Mouse (Mus musculus) regulatory T cell (primary cell): ENCODE measurements at regions not wholly inside any gene's neighbourhood (a gene's known extent, or its start where the extent isn't known, plus 50 kb on each side); places are given as distances from the start of the nearest gene placed in this dataset.

ENCODE experiments used
- in situ Hi-C: fragments of 300-600 bp; cut with MboI, MseI; formaldehyde crosslinking; loops from one replicate; pipeline ENCODE4 v1.15.1; 2025; ENCODE audit warnings: high pct_unique_total_duplicates

GRCm38 (mm10) chr12:51024057-51024743 is 323.7 kb upstream of the G2e3 start:
- in situ Hi-C loops: no loop called here

- in situ Hi-C loops: no loop called here
Measured at GRCm38 (mm10) chr12:51018185-51018584, 329.7 kb upstream of the G2e3 start.

GRCm38 (mm10) chr12:51016081-51016480 is 331.8 kb upstream of the G2e3 start:
- in situ Hi-C loops: no loop called here

DNA sequence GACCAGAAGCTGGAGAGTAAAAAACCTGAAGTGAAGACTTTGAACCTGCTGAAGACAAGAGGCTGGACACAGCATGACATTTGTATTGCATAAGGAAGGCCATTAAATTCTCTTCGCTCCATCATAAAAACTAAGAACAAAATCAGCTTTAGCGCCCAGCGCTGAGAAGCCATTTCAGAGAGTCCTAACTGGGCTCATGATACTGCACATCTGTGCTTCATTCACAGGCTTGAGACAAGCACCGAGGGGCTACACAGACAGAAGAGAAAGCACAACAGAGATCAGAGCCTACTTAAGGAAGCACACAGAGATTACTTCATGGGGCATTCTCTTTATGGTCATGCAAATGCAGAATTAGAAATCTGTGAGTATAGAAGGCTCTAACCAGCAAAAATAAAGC is 338.2 kb upstream of the G2e3 start:
- in situ Hi-C loops: no loop called here

DNA sequence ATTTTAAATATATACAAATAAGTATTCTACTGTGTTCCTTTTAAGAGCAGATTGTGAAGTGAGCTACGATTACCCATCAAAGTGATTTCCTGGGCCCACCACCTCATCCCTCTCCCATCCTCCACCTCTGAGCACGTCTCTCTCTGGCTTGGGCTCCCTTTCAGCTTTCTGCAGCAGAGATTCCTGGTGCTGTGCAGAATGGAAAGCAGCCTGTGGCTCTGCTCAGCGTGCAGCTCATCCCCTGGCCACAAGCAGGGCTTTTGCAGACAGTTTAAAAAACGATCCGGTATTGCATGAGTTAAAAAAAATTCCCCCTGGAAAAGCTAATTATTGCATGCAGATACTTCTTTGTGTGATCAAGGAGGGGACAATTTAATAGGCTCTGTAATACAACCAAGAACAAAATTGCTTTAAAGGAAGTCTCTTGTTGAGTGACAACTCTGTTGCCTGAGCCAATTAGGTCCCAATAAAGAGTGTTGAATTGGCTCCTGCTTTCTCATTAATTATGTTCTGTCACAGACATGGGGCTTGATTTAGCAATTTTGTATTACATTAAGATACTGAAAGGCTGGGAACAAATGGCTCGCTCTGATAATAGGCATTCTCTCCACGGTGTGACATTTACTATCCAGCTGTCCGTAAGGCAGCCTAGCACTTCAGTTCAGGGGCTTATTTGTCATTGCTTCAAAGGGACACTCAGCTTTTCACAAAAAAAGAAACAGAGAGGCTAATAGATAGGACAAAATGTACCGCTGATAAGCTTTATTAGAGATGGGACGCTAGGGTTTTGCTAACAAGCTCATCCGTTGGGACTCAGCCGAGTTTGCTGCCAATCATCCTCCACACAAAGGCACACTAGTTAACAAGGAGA is 345.9 kb upstream of the G2e3 start:
- in situ Hi-C loops: no loop called here

GRCm38 (mm10) chr12:51001096-51001495 is 346.8 kb upstream of the G2e3 start:
- in situ Hi-C loops: no loop called here

DNA sequence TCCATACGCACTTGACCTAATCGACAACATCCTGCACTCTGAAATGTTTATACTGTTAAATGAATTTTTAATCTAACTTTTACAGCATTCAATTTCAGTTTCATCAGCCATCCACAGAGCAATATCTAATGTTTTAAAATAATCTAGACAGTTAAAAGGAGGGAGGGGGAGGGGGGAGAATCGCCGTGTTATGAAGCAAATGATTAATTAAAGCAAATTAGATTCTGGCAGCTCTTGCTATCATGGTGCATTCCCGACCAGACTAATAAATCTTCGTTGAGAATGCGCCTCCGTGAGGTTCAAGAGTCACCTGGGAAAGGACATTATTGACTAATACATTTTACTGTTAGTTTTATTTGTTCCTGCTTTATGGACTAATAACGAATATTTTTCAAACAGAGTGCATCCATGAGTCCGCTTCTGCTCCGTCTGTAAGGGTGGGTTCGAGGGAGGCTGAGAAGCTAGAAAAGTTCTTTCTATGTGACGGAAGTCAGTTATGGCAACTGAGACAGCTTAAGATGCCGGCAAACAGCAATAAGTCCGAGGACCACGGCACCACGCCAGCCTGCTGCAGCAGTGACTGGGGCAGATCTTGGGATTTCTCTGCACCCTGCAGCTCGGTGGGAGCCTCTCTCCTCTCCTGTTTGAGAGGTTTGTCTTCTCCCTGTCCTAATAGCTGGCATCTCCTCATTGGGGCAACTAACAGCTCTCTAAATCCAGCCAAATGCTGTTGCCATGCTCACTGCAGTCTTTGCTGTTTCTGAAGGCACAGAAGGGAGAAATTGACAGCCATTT is 347.4 kb upstream of the G2e3 start:
- in situ Hi-C loops: no loop called here

DNA sequence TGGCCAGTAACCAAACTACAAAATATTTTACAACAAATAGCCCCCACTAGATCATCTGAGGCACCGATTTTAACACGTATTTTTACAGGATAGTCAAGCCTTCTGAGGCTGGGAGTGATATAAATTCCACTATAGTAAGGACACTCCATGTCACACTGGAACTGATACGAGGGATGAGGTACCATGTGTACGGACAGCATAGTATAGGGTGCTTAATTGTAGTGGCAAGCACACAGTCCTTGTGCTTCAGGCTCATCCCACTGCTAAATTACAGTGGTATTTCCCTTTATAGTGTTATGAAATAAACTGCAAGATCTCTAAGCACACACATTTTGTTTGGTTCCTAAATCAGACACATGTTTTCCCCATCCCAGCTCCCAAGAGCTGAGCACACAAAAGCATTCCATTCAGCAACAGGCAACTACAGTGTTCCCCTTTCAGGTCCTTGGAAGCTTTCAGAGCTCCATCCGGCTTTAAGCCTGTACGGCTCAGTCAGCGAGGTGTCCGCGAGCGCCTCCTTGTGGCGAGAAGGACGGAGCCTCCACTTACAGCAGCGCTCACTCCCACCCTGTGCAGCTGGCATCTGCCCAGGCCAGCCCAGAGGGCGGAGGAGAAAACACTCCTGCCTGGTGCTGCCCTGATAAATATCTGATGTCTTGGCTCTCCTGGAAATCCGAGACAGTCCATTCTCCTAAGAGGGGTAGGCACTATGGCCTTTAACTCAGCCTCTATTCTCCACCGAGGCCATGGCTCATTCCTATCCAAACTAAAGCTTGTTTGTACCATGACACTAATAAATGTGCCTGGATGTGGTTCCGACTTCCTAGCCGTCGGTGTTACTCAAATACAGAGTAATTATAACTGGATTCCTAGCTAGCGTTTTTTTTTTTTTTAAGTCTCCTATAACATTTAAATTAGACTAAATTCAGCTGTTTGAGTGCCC is 348.3 kb upstream of the G2e3 start:
- in situ Hi-C loops: no loop called here

- in situ Hi-C loops: no loop called here
Measured at GRCm38 (mm10) chr12:50995664-50996063, 346.8 kb upstream of the Prkd1 start.

DNA sequence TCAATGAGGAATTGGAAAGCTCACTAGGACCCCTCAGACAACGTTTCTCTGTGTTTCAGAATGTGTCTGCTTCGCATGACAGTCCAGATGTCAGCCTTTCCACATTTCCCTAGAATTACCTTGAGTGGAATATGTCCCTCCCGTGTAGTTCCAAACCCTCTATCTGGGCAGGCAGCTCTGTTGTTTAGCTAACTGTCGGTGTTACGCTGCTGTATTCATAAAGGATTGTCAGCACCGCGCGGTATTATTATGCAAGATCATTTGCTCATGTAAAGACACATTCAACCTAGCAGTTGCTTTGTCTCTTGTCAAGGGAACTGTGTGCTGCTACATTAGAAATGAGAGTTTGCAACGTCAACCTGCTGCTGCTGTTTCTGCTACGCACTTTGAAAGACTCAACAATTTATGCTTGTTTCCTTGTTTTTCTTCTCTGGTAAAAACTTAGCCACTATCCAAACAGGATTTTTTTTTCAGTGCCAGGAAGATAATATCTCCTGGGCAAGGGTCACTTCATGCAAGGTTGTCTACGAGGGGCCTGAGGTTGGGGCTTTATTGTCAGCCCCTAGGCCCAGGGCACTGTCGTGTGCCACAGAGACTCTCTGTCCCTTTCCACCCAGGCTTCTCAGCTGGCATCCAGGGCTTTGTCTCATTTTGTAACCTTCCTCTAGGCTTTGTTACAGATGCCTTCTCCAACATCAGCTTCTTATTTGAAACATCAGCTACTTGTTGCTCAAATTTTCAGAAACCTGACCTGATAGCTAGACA is 340.8 kb upstream of the Prkd1 start:
- in situ Hi-C loops: no loop called here

DNA sequence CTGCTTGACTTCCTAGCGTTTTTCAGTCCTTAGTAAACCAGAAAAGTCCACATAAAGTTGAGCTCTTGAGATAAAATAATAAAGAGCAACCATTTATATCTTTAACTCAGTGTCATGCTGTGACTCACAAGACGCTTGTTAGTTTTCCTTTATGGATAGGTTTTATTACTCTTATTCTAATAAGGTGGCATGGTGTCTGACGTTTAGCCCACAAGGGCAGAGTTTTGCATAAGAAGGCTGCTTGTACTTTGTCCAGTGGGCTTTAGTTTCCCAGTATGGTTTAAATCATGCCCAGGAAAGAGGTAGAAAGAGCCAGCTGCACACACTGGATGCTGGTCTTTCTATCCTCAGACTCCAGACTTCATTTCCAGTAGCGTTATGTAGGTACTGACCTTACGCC is 332.4 kb upstream of the Prkd1 start:
- in situ Hi-C loops: no loop called here

- in situ Hi-C loops: no loop called here
Measured at GRCm38 (mm10) chr12:50980800-50981199, 331.9 kb upstream of the Prkd1 start.

DNA sequence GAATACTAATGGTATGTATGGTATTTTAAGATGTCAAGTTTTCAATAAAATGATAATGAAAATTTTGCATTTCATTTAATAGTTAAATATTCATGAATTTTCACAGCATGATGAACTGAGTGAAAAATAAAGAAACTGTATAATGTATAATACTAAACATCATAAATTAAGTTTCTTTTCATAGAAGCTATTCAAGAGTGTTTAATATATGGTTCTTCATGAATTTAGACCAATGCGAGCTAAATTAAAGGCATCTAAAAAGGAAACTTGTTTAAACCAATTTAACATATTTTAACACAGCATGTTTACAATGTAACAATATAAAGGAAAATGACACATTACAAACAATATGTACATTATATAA is 321.8 kb upstream of the Prkd1 start:
- in situ Hi-C loops: no loop called here

DNA sequence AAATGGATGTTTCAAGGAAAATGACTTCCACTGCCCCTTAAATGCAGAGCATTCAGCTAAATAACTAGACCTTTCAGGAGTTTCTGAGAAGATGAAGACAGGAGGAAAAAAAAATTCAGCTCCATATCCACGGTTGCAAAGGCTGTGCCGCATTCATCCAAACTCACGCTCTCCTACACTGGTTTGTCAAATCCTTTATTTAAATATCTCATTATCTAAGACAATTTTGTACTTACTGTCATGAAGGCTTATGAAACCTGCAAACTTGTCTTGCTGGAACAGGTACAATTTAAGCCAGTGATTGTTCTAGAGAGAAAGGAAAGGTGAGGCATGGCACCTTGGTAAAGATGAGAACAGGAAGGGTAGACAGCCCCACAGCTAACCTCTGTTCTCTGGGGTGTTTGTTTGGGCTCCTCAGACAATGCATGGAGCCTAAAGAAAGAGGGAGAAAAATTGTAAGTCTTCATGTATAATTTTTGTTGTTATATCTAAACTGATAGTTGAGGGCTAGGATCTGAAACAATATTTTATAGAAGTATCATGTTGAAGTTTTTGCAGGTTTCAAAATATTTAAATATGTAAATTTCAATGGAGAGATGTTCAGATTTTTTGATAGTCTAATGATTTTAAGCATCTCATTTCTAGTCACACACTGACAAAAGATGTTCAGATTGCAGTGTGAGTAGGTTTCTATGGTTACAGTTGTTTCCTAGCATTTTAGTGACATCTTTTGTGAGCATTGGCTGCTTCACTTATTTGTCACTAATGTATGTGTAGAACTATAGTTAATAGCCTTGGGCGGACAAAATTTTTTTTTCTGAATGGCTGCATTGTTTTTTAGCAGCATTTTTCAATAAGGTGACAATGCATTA is 321.2 kb upstream of the Prkd1 start:
- in situ Hi-C loops: no loop called here

GRCm38 (mm10) chr12:50969402-50969801 is 320.5 kb upstream of the Prkd1 start:
- in situ Hi-C loops: no loop called here

- in situ Hi-C loops: no loop called here
Measured at GRCm38 (mm10) chr12:50967168-50967810, 318.4 kb upstream of the Prkd1 start.

GRCm38 (mm10) chr12:50953971-50954370 is 305.1 kb upstream of the Prkd1 start:
- in situ Hi-C loops: no loop called here

DNA sequence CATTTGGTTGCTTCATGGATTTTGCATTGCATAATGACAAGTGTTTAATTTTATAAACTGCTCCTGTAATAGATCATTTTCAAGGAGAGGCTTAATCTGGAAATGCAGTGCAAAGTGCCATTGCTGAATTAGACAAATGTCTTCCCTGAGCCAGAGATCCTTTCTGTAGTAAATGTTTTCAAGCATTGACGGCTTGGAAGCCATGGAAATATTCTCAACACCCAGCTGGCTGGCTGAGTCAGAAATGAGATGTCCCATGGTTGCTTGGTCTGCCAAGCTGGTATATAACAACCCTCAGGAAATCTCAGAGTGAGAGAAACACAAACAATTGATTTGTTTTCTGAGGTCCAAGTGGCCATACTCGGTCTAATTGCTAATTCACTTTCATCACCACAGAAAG is 298.1 kb upstream of the Prkd1 start:
- in situ Hi-C loops: no loop called here
